Mouse (Mus musculus) embryonic fibroblast, embryonic 13.5 days (primary cell): ENCODE measurements at regions not wholly inside any gene's neighbourhood (a gene's known extent, or its start where the extent isn't known, plus 50 kb on each side); places are given as distances from the start of the nearest gene placed in this dataset.

ENCODE experiments used
- CTCF ChIP-seq: IDR thresholded peaks from 2 replicates; pipeline ENCODE4 v1.5.1; 2011; ENCODE audit warnings: mild to moderate bottlenecking, control low read depth, low read length, moderate library complexity, borderline replicate concordance; ENCODE audit not compliant: insufficient read depth
- POLR2A ChIP-seq: IDR thresholded peaks from 2 replicates; pipeline ENCODE4 v1.6.1; 2011; ENCODE audit warnings: low read depth, mild to moderate bottlenecking, control low read depth, low read length, moderate library complexity

DNA sequence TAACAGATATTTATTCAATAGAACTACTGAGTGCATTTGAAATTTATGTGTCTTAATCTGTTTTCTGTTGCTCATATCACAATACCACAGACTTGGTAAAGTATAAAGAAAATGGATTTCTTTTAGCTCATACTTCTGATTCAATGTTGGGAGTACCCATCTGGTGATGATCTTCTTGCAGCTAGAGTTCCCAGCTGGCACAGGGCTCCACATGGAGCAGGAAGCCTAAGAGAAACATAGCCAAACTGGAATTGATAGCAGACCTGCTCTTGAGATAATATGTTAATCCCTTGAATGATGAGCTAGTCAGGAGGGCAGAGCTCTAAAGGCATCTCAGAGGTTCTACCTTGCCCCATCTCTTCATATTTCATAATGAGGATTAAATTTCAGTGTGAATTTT lies 97.9 kb upstream of the Mpdz start:
- TF ChIP-seq CTCF (no peak), POLR2A (no peak)
